Mouse (Mus musculus) ES-Bruce4 (cell line): ENCODE measurements around the gene Ptprg. TPM values are rescaled to one million over a fixed set of nuclear protein-coding genes. Genes with fewer than 3 reads are reported as not detected.

Experiments used
- H3K27ac ChIP-seq: 2 replicates; pipeline ENCODE4 v1.5.1; 2012; ENCODE audit warnings: low read length, inconsistent platforms; ENCODE audit not compliant: insufficient read depth
- H3K27me3 ChIP-seq: 2 replicates; pipeline ENCODE4 v1.6.1; 2012; ENCODE audit warnings: mild to moderate bottlenecking, low read length, inconsistent platforms; ENCODE audit not compliant: control insufficient read depth, poor library complexity, insufficient read depth, severe bottlenecking
- H3K36me3 ChIP-seq: 2 replicates; pipeline ENCODE4 v1.6.1; 2012; ENCODE audit warnings: inconsistent platforms, mild to moderate bottlenecking, low read length, moderate library complexity; ENCODE audit not compliant: control insufficient read depth, poor library complexity, insufficient read depth, severe bottlenecking
- H3K4me1 ChIP-seq: one replicate; pipeline ENCODE4 v1.8.1; 2011; ENCODE audit warnings: low read length; ENCODE audit not compliant: control insufficient read depth, insufficient read depth
- H3K4me3 ChIP-seq: 2 replicates; pipeline ENCODE4 v1.5.1; 2011; ENCODE audit warnings: low read depth, mild to moderate bottlenecking, low read length
- H3K9ac ChIP-seq: 2 replicates; pipeline ENCODE4 v1.6.1; 2012; ENCODE audit warnings: low read depth, mild to moderate bottlenecking, inconsistent platforms; ENCODE audit not compliant: poor library complexity, severe bottlenecking
- H3K9me3 ChIP-seq: replicated peaks from 2 replicates; pipeline ENCODE4 v1.6.1; 2012; ENCODE audit warnings: mild to moderate bottlenecking, low read length, inconsistent platforms; ENCODE audit not compliant: control insufficient read depth, poor library complexity, insufficient read depth, severe bottlenecking
- CTCF ChIP-seq: IDR thresholded peaks from one replicate; pipeline ENCODE4 v1.8.1; 2011; ENCODE audit warnings: low read depth, low read length
- EP300 ChIP-seq: IDR thresholded peaks from 2 replicates; pipeline ENCODE4 v1.6.1; 2011; ENCODE audit warnings: low read depth, low read length; ENCODE audit not compliant: insufficient read depth
- POLR2A ChIP-seq: IDR thresholded peaks from one replicate; pipeline ENCODE4 v1.8.1; 2011; ENCODE audit warnings: low read length; ENCODE audit not compliant: insufficient read depth
- polyA plus RNA-seq: library from polyadenylated mRNA; stranded (reverse); fragments of >200 nt; gene quantifications from 2 replicates; pipeline ENCODE4 v1.2.4, GENCODE M21; 2011; ENCODE audit warnings: low read depth; ENCODE audit not compliant: missing spikeins, insufficient read depth, insufficient read length

Ptprg gene
- polyA plus RNA-seq, 1 experiment: 27.4 TPM

- H3K4me3 ChIP-seq: no peak overlapping the region
- no peaks in the 10 kb centered on the region for H3K36me3 ChIP-seq
- no peak overlapping the region for H3K27ac ChIP-seq
- no peak overlapping the region for H3K9ac ChIP-seq
- no peaks in the 10 kb centered on the region for H3K4me1 ChIP-seq
- H3K9me3 ChIP-seq: no peaks in the 10 kb centered on the region
- H3K27me3 ChIP-seq: no peaks in the 10 kb centered on the region
- TF ChIP-seq EP300: no peak
- TF ChIP-seq POLR2A: no peak
- no peak for TF ChIP-seq CTCF
Measured at GRCm38 (mm10) chr14:12139643-12140481, 586.5 kb downstream of the Ptprg start.

GRCm38 (mm10) chr14:12143941-12144485 lies 590.7 kb downstream of the Ptprg start:
- H3K27ac ChIP-seq: no peak overlapping the region
- TF ChIP-seq CTCF: no peak
- TF ChIP-seq POLR2A: no peak
- TF ChIP-seq EP300: no peak
- H3K9me3 ChIP-seq: peaks cover 2% of the 10 kb centered on the region; the same call in 1 of the 2 replicates
- no peak overlapping the region for H3K9ac ChIP-seq
- H3K4me3 ChIP-seq: no peak overlapping the region
- no peaks in the 10 kb centered on the region for H3K4me1 ChIP-seq
- no peaks in the 10 kb centered on the region for H3K36me3 ChIP-seq
- no peaks in the 10 kb centered on the region for H3K27me3 ChIP-seq

GRCm38 (mm10) chr14:12145919-12146318 lies 592.6 kb downstream of the Ptprg start:
- TF ChIP-seq EP300 (no peak), POLR2A (no peak), CTCF (no peak)
- Histone ChIP-seq H3K27me3 (no peaks in the 10 kb centered on the region), H3K9me3 (peaks cover 2% of the 10 kb centered on the region; the same call in 1 of the 2 replicates), H3K9ac (no peak overlapping the region), H3K27ac (no peak overlapping the region), H3K4me3 (no peak overlapping the region), H3K36me3 (no peaks in the 10 kb centered on the region), H3K4me1 (no peaks in the 10 kb centered on the region)

- Histone ChIP-seq H3K4me1 (no peaks in the 10 kb centered on the region), H3K27me3 (no peaks in the 10 kb centered on the region), H3K9me3 (peaks cover 2% of the 10 kb centered on the region; the same call in 1 of the 2 replicates), H3K9ac (no peak overlapping the region), H3K4me3 (no peak overlapping the region), H3K27ac (no peak overlapping the region), H3K36me3 (no peaks in the 10 kb centered on the region)
- TF ChIP-seq POLR2A (no peak), CTCF (no peak), EP300 (no peak)
Measured at GRCm38 (mm10) chr14:12149529-12149928, 596.2 kb downstream of the Ptprg start.

GRCm38 (mm10) chr14:12151927-12152326 lies 598.6 kb downstream of the Ptprg start:
- Histone ChIP-seq H3K27me3 (no peaks in the 10 kb centered on the region), H3K9me3 (no peaks in the 10 kb centered on the region), H3K9ac (no peak overlapping the region), H3K4me3 (no peak overlapping the region), H3K36me3 (no peaks in the 10 kb centered on the region), H3K27ac (no peak overlapping the region), H3K4me1 (no peaks in the 10 kb centered on the region)
- TF ChIP-seq CTCF: no peak
- TF ChIP-seq POLR2A: no peak
- TF ChIP-seq EP300: no peak

GRCm38 (mm10) chr14:12152748-12153147 lies 599.4 kb downstream of the Ptprg start:
- no peaks in the 10 kb centered on the region for H3K27me3 ChIP-seq
- no peak overlapping the region for H3K4me3 ChIP-seq
- no peak overlapping the region for H3K27ac ChIP-seq
- no peak overlapping the region for H3K9ac ChIP-seq
- no peaks in the 10 kb centered on the region for H3K36me3 ChIP-seq
- no peaks in the 10 kb centered on the region for H3K9me3 ChIP-seq
- no peaks in the 10 kb centered on the region for H3K4me1 ChIP-seq
- TF ChIP-seq POLR2A (no peak), CTCF (no peak), EP300 (no peak)
